In the genomic region with DNA sequence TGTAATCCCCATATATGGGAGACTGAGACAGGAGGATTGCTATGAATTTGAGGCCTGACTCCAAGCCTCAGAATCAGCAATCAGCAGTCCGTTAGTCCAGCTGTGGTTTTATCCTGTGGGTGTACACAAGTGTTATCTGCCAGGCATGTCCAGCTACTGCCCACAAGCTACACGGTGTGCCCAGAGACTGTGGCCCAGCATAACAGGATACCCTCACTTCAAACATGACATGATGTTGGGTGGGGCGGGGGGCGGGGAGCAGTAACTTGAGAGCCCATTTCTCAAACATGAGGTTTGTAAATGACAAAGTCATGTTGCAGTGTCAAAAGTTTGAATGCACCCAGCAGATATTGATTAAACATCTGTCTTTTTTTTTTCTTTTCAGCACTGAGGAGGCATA, we compare ENCODE assay signal across 23 mouse cellular contexts. TPM values are rescaled to one million over a fixed set of nuclear protein-coding genes. Genes with fewer than 3 reads are reported as not detected.
"Had no signal": no experiment of that assay in that cellular context is flagged by ENCODE, and none has a peak within 500 bp of the region (broad histone marks: within the 10 kb centered on the region; RNA-seq: fewer than 3 reads in every experiment).

No protein-coding gene starts in this region.

- H3K4me1 ChIP-seq: limb, embryonic 15.5 days; midbrain, embryonic 12.5 days had no signal

- H3K9me3 ChIP-seq: kidney, embryonic 15.5 days; limb, embryonic 15.5 days; midbrain, embryonic 12.5 days; neural tube, embryonic 15.5 days had no signal

- ATAC-seq: midbrain, embryonic 16.5 days had no signal

- H3K27me3 ChIP-seq: kidney, embryonic 15.5 days; limb, embryonic 15.5 days; midbrain, embryonic 12.5 days; neural tube, embryonic 15.5 days had no signal

- H3K4me2 ChIP-seq: kidney, embryonic 15.5 days; limb, embryonic 15.5 days; lung, embryonic 14.5 days; midbrain, embryonic 12.5 days; neural tube, embryonic 15.5 days had no signal

- H3K27ac ChIP-seq: kidney, embryonic 15.5 days; limb, embryonic 15.5 days; macrophage; midbrain, embryonic 12.5 days; neural tube, embryonic 15.5 days had no signal

- H3K9ac ChIP-seq: kidney, embryonic 15.5 days; limb, embryonic 15.5 days; lung, embryonic 14.5 days; midbrain, embryonic 12.5 days; neural tube, embryonic 15.5 days had no signal

- H3K4me3 ChIP-seq: kidney, embryonic 15.5 days; layer of hippocampus, adult 2 months; limb, embryonic 15.5 days; midbrain, embryonic 12.5 days; neural tube, embryonic 15.5 days had no signal

- DNase-seq: kidney, adult 2 months; kidney, postnatal 14 days; lung, embryonic 14.5 days; lung, postnatal 10 days; right cerebral cortex, adult 18-20 months; right cerebral cortex, postnatal 25 days; thymus, postnatal 36 days had no signal

RNA-seq across cellular contexts. Expression of a gene that starts 21.6 kb away (rescaled TPM):
- total RNA-seq: layer of hippocampus, adult 2 months; layer of hippocampus, postnatal 10 days; left cerebral cortex, adult 18-20 months; left cerebral cortex, postnatal 10 days; megakaryocyte-erythroid progenitor cell, adult 5-6 weeks had no signal
- polyA plus RNA-seq: intestine, embryonic 14.5 days; kidney, adult 2 months; limb, embryonic 11.5 days; limb, embryonic 15.5 days; lung, embryonic 14.5 days; macrophage; midbrain, embryonic 12.5 days; midbrain, embryonic 16.5 days; neural tube, embryonic 11.5 days; neural tube, embryonic 15.5 days; small intestine, adult 2 months; thymus, postnatal 0 days had no signal

RNA-seq across cellular contexts. Expression of a gene that starts 57.7 kb away (rescaled TPM):
- total RNA-seq: megakaryocyte-erythroid progenitor cell, adult 5-6 weeks had no signal
- polyA plus RNA-seq: macrophage had no signal
